Mouse (Mus musculus) adrenal gland, adult 18-20 months (tissue): ENCODE measurements around the gene Siglec1. TPM values are rescaled to one million over a fixed set of nuclear protein-coding genes. Genes with fewer than 3 reads are reported as not detected.
"Not testable (repeated sequence)": the region's sequence is repeated elsewhere in the genome, so short reads cannot be mapped to it uniquely, and the experiment has no call there.

Experiments
- DNase-seq, 2 experiments: peaks; one replicate each; pipeline ENCODE4 v3.0.0; 2021 to 2022; ENCODE audit warnings: low spot score in 2 of 2
- total RNA-seq, 2 experiments: library from RNA; stranded (reverse); gene quantifications; 1 replicate in 1 of 2; 2 replicates in 1 of 2; pipeline ENCODE4 v1.2.3; 2021

Gene Siglec1
- total RNA-seq, 2 experiments from 2014 or later: 5.3 to 5.8 TPM

DNA sequence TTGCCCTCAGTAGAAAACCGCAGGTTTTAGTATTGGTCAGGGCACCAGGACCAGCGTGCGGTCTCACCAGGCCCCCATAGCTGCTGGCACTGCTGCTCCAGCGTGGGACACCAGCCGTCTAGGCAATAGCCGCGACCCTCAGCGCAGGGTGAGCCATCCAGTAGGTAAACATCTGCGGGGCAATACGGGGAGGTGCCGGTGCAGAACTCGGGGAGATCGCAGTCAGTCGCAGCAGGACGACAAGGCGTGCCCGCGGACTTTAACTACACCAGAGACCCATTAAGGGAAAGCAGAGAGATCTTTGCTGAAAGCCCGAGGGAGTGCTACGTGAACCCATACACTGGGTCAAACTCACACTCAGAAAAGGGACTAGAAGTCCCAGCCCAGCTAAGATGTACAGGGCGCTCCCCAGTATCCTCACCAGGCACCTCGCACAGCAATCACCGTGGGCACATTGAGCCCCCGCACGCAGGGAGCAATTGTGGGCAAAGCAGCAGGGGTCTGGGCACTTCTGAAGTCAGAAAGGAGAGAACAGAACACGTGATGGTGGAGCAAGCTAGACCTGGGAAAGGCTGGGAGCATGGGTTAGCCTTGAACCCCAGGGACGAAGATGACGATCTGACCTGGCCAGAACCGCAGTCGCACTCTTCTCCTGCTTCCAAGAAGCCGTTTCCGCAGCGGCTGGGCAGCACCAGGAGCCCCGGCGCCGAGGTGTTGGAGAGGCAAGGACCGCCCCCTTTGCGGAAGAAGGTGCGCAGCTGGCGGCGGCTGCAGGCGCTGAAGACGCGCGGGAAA is 32.5 kb downstream of the Siglec1 start:
- DNase-seq: peak in 1 of 2 experiments; percentile 20

DNA sequence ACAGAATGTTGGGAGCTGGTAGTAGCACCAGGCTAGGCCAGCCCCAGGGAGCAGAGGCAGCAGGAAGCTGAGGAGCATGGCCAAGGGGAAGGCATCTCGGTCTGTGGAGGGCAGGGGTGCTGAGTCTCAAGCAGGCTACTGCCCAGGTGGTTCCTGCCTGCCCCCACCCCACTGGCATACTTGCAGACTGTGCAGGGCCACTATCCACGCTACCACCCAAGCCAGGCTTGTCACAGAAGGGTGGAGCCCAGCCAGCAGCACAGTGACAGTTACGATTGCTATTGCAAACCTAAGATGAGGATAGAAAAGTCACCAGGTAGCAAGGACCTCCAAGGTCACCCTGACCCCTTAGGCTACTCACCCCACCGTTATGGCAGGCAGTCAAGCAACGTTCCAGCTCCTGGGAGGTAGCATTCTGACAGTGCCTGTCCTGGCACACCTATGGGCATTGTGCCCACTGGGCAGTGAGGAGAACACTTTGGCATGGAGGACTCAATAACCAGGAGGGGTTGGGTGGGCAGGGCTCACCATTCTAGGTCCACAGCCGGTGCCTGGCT is 33.6 kb downstream of the Siglec1 start:
- DNase-seq: no peak

DNA sequence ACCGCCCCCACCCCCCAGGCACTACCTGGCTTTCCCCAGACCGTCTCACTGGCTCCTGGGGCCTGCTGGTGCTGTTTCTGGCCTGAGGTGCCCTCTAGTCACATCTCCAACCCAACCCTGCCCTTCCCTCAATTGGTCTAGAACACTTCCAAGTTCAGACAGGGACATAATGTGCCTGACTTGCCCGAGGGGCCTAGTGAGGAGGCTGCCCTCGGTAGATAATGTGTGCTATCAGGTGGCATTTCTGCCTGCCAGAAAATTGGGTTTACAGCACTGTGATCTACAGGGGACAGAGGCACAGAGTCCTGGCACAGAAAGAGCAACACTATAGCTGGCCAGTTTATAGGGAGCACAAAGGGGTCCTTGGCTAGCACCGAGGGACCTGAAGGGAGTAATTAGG is 34.5 kb downstream of the Siglec1 start:
- DNase-seq: no peak

DNA sequence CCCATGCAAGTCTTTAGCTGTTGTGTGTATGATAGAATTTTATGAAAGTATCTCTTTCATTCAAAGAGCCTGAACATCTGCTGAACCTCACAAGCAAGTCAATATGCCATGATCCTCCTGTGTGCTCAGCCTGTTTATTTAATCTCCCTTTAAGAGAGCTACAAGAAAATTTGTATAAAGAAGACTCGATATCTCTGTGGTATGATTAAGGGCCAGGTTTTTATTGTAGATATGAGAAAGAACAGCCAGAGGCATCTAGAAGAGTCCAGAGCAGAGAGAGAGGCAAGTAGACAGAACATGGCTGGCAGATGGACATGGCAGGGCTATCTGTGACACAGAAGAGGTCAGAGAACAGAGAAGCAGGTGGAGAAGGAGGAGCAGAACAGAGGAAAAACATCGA is 40.5 kb downstream of the Siglec1 start:
- no peak for DNase-seq

DNA sequence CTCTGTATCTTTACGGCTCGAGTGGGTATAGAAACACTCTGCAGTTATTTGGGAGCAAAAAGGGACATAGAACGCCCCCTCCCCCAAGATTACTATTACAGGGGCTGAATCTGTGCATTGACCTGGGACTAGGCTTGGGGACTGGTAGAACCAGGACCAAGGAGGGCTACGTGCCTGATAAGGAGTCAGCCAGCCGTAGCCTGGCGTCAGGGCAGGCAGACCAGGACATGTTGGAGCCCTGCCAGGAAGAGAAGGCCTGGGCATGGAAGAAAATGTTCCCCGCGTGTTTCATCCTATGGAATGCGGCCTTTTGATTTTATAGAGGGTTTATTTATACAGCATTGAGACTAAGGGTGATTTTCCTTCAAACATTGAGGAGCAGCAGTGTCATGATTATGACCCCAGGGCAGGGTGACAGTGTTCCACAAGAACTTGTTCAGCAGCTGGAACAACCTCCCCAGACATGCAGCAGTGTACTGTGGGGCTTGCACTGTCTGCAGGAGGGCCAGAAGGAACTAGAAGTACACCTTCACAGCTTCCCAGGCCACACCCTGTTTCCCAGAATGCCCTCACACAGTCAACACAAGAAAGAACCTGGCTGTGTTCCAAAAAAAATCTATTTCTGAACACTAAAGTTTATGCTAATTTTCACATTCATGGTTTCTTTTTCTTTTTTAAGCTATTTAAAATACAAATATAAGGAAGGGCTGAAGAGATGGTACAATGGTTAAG is 41.4 kb downstream of the Siglec1 start:
- DNase-seq: no peak

DNA sequence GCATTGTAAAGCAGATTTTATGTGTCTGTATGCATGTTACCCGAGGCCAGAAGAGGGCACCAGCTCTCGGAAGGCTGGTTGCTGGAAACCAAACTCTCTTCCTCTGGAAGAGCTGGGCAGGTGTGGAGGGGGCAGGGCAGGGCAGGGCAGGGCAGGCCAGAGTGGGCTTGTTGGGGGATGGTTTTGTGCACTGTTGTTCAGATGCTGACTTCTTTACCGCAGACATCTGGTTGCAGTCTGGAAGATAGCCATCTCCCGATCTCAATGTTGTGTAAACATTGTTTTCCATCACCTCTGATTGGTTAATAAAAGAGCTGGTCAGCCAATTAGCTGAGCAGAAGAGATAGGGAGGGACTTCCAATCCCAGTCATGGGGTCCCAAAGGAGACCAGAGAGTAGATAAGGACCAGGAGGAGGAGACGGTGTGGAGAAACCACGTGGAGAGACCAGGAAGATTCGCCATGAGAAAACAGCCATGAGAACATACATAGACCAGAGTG is 42.2 kb downstream of the Siglec1 start:
- DNase-seq: no peak

DNA sequence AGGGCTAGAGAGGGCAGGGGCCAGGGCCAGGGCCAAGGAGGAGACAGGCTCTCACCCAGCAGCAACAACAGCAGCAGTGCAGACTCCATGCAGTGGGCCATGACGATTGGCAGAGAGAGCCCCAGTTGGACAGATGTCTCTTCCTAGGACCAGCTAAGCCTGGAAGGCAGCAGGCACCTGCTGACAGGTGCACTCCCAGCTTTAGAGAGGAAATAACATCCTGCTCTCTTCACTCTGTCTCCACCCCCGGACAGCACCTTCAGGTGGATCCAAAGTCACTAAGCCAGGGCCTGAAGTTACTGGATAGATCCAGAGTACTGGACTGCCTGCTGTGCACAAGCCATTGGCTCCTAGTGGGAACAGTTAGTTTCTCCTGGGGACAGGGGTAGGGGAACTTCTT is 43.6 kb downstream of the Siglec1 start, which contains the start of gene Gfra4:
TSS of gene Gfra4 (minus strand) at position 101 of the 400 bp plus-strand sequence.
- DNase-seq: no peak

DNA sequence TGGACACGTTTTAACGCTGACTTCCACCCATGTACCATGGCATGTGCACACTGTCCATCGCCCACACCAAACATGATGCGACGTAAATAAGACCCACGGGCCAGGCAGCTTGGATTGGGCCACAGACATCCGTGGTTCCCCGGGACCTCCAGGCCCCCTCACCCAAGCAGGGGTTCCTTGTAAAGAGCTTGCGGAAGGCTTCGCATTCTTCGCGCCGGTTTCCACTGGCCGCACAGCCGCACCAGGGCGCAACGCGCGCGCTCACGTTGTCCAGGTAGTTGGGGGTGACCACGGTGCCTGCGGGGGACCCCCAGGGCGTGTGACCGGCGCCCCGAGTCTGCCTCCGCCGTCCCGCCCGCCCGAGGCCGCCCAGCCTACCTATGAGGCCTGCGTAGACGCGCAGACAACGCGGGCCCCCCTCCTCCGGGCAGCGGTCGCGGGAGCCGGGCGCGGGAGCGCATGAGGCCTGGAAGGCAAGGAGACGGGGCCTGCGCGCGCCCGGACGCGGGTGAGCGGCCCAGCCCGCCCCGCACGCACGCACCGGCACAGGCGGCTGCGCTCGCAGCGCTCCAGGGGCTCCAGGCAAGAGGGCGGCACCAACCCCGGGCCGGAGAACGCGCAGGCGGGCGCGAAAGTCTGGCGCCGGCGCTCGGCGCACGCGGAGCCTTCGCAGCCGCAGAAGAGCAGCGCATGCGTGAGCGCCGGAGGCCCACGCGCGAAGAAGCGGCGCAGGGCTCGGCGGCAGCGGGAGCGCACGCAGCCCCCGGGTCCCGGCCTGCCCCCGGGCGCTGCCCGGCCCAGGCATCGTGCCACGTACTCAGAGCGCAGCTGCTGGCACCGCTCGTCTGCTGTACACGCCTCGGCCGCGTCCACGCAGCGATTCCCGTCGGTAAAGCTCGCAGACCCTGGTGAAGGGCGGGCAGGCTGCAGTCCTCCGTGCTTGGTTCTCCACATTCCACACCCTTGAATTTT is 45.4 kb downstream of the Siglec1 start:
- DNase-seq: peak in 1 of 2 experiments; percentile 38

- DNase-seq: no peak
Measured at GRCm38 (mm10) chr2:131038675-131039074, 47.9 kb downstream of the Siglec1 start.

DNA sequence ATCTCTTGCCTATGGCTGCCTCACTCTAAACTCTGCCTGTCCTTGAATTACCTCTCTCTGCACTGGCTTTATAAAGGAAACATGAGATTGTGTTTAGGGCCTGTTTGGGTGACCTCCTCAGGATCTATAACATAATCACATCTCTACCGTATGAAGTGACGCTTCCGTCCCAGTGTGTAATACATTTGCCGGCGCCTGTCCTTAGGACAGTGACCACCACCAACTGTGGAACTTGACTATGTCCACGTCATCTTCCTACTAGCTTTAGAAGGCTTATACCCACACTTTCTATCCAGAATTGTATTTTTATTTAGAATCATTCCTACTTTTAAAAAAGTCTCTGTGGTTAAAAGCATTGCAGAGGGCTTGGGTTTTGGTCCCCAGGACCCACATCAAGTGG is 48.4 kb downstream of the Siglec1 start:
- no peak for DNase-seq

DNA sequence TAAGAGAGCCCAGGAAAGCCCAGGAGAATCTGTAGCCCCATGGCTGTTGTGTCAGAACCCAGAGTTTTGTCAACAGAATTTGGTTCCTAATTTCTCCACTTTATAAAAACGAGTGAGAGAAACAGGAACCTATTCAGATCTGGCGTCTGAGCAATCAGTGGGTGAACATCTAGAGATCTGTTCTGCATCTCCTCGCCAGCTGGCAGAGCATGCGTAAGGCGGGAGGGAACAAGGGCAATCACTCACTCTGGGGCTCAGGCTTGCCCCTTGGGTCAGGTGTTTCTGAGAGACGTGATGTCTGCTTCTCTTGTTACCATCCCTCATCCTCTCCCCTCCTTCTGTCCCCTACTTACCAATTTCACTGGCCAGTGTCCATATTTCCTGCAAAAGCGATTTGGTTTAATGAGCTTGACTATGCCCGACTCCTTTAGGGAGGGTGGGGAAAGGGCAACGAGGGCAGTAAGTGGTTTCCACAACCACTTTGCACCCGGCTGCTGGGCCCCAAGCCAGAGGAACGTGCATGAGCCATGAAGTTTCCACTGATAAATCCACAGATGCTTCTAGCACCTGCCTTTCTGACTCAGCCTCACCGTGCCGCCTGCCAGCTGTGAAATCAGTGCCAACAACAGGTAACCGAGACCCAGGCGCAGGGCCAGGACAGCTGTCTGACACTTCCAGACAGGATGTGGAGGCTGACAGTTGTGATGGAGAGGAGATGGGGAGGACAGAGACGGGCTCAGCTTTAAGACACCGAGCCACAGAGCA is 49.2 kb downstream of the Siglec1 start:
- peak in 1 of 2 experiments; percentile 18 for DNase-seq

- no peak for DNase-seq
Measured at GRCm38 (mm10) chr2:131036757-131037156, 49.8 kb downstream of the Siglec1 start.

DNA sequence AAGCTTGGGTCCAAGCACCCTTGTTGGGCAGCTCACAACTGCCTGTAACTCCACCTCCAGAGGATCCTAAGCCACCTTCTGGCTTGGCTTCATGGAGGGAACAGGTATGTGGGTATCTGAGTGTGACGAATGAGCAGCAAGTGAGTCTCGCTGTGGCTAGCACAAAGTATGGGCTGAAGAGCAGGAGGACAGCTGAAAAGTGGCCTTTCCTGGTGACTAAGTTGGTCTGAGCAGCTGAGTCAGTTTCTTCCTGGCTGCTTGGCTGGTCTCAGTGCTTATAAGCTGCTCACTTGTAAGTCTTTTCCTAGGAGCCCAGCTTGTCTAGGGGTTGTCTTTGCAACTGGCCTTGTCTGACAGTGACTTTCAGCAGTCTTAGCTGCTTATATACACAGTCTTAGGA is 50.2 kb downstream of the Siglec1 start:
- DNase-seq: no peak

DNA sequence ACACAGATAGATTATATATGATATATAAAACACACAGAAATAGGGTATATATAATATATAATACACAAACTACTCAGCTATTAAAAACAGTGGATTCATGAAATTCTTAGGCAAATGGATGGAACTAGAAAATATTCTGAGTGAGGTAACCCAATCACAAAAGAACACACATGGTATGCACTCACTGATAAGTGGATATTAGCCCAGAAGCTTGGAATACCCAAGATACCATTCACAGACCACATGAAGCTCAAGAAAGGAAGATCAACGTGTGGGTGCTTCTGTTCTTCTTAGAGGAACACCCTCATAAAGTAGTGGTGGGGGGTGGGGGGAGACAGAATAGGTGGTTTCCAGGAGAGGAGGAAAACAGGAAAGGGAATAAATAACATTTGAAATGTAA is 55.2 kb downstream of the Siglec1 start:
- not testable (repeated sequence) for DNase-seq

- no peak for DNase-seq
Measured at GRCm38 (mm10) chr2:131030998-131031397, 55.6 kb downstream of the Siglec1 start.

DNA sequence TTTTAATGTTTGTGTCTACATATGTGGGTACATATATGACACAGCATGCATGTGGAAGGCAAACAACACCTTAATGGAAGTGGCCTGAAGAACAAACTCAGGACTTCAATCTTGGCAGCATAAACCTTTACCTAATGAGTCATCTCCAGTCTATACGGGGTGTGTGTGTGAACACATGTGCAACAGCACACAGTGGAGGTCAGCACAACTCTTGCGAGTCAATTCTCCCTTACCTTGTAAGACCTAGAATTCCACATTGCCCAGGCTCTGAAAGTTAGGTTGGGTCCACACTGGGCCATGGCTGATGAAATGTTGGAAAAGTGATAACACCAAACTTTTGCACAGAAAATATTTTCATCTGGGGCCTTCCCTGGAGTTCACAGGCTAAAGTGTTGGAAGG is 56.0 kb downstream of the Siglec1 start:
- no peak for DNase-seq

DNA sequence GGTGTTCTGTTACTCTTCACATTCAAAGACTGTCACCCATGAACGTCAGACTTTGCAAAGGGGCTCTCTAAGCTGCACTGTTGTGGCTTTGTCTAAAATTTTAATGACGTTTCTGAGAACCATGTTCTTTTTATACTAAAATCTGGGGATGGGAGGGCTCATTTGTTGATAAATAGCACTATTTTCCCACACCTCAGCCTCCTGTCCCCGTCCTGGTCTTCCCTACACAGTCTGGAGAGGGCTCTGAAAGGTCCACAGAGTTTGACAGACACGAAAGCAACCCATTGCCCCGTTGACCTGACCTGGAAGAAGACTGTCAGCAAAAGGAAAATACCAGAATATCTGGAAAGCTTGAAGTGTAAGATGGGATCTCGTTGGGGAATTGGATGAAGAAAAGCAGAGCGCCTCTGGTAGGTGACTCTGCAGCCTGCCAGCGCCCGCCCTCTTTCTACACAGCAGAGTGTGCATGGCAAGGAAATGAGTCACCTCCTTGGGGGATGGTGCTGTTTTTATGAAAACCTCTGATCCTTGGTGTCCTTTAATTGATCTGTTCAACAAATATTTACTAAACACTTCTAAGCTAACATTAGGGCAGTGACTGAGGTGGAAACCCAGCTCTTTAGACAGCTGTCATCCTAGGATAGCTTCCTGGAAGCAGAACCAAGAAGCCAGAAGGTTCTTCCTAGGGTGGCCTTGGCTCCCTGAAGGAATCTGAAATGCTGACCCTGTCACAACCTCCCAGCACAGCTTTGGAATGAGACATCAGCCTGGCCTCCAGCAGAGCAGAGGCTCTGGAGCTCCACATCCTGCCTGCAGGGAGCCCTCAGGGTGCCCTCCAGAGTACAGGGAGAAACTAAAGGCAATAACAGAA is 57.3 kb downstream of the Siglec1 start:
- no peak for DNase-seq

GRCm38 (mm10) chr2:131026941-131027340 is 59.6 kb downstream of the Siglec1 start:
- no peak for DNase-seq

DNA sequence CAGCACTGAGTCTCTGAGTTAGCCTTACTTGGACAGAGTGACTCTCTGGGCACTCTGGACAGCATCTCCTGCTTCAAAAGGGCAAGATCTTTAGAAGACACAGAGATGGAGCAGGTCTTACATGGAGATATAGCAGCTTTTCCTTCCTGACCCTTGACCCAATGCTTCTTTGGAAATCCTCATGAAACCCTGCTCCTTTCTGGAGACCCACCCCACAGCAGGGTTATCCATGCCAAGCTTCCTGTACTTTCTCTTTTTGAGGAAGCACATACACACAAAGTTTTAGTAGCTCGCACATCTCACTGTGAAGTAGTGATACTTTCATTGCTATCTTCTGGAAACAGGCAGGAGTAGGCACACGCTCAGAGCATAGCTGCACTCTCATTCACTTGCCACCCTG is 61.3 kb downstream of the Siglec1 start:
- DNase-seq: no peak
